ENCODE assay signal across 7 mouse cellular contexts in the genomic region with DNA sequence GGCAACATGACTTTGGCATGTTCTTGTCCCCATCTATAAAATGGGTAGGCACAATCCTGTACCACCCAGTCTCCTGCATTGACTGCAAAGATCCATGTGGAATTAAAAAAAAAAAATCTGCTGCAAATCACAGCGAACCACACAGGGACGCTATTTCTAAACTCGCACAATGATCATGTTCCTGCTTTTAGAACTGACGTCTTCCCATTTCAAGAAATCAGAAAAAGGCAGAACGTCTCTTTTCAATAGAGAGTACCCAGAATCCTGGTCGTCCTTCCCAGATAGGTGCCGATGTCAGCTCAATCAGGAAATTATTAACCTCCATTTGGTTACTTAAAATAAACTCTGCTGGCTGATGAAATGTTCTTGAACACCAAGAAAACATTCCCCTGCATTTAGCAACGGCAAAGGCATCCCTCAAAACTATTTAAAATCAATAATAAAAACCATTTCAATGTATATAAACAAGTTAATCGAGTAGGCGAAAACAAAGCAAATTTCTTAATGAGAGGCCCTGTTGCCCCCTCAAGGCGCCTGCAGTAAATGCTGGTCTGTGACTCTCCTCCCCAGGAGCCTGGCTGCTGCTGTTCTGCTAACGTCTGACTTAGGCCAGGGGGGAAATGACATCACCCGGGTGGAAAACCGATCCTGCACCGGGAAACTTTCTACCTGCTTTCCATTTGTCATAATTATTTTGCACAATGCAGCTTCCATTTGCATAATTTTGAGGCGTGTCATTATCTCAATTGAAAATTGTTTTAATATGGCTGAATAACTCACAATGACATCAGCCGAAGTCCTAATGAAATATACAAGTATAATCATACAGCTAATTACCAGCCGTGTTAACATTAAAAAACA. TPM values are rescaled to one million over a fixed set of nuclear protein-coding genes. Genes with fewer than 3 reads are reported as not detected.
DNase-seq lines count a peak whose midpoint lies in the region; ATAC-seq and TF ChIP-seq lines count a peak whose summit lies in the region.

No protein-coding gene starts in this region.

- H3K36me3 ChIP-seq in embryonic facial prominence, embryonic 14.5 days (ENCODE audit: control insufficient read depth, insufficient read depth, low read length), result peaks cover 38% of the 10 kb centered on the region
- H3K36me3 ChIP-seq in heart, embryonic 16.5 days (ENCODE audit: control insufficient read depth, insufficient read depth), result peaks cover 7% of the 10 kb centered on the region; the same call in 1 of the 2 replicates
- no peaks in the 10 kb centered on the region for H3K36me3 ChIP-seq in kidney, postnatal 0 days (ENCODE audit: insufficient read depth, low read length)
- peaks cover under 1% of the 10 kb centered on the region for H3K36me3 ChIP-seq in liver, postnatal 0 days (replicated peaks; ENCODE audit: insufficient read depth, low read length)
- H3K36me3 ChIP-seq in splenic B cell, adult 2 months (ENCODE audit: control insufficient read depth, insufficient read depth, low read length, poor library complexity, severe bottlenecking), result no peaks in the 10 kb centered on the region

- no peak for ATAC-seq in embryonic facial prominence, embryonic 14.5 days (ENCODE audit: low read depth)
- ATAC-seq in heart, embryonic 16.5 days (replicated peaks; ENCODE audit: extremely low read depth, insufficient read depth, low FRiP score), result no peak
- ATAC-seq in kidney, postnatal 0 days (replicated peaks; ENCODE audit: low FRiP score, low read depth), result no peak
- ATAC-seq in liver, postnatal 0 days, result no peak

- DNase-seq in B cell, adult 2 months, result peak; percentile 48 to 49
- DNase-seq in NIH3T3 (ENCODE audit: low read depth), result peak; percentile 70
- DNase-seq in embryonic facial prominence, embryonic 14.5 days (ENCODE audit: low spot score), result peak; percentile 79
- DNase-seq in kidney, postnatal 0 days (ENCODE audit: low spot score), result peak; percentile 81
- DNase-seq in liver, postnatal 0 days, result peak; percentile 37
- DNase-seq in splenic B cell, adult 2 months (ENCODE audit: low read depth, low spot score), result peak; percentile 72

- H3K4me1 ChIP-seq in embryonic facial prominence, embryonic 14.5 days (ENCODE audit: control insufficient read depth, insufficient read depth, low read length), result peaks cover 6% of the 10 kb centered on the region
- H3K4me1 ChIP-seq in heart, embryonic 16.5 days (ENCODE audit: control insufficient read depth, insufficient read depth, low read length), result peaks cover 5% of the 10 kb centered on the region; the same call in 1 of the 2 replicates
- no peaks in the 10 kb centered on the region for H3K4me1 ChIP-seq in kidney, postnatal 0 days (replicated peaks; ENCODE audit: insufficient read depth, low read length)
- no peaks in the 10 kb centered on the region for H3K4me1 ChIP-seq in liver, postnatal 0 days (ENCODE audit: insufficient read depth)

- peak; percentile 31; the same call in 1 of the 2 replicates for TF ChIP-seq CTCF in kidney, postnatal 0 days (IDR thresholded peaks at IDR 0.05; ENCODE audit: low read depth)
- TF ChIP-seq CTCF in liver, postnatal 0 days (IDR thresholded peaks at IDR 0.05; ENCODE audit: low read depth), result peak; percentile 21; the same call in 1 of the 2 replicates

- peak overlapping the region; percentile 10; the same call in 1 of the 2 replicates for H3K9ac ChIP-seq in embryonic facial prominence, embryonic 14.5 days (ENCODE audit: low read depth, low read length)
- H3K9ac ChIP-seq in heart, embryonic 16.5 days (ENCODE audit: low read length), result peak overlapping the region; percentile 47
- no peak overlapping the region for H3K9ac ChIP-seq in kidney, postnatal 0 days (ENCODE audit: low read depth, low read length)
- H3K9ac ChIP-seq in liver, postnatal 0 days (replicated peaks), result no peak overlapping the region

- no peaks in the 10 kb centered on the region for H3K27me3 ChIP-seq in embryonic facial prominence, embryonic 14.5 days (replicated peaks; ENCODE audit: control insufficient read depth, insufficient read depth, low read length)
- no peaks in the 10 kb centered on the region for H3K27me3 ChIP-seq in heart, embryonic 16.5 days (ENCODE audit: control insufficient read depth, insufficient read depth, low read length)
- no peaks in the 10 kb centered on the region for H3K27me3 ChIP-seq in kidney, postnatal 0 days (ENCODE audit: insufficient read depth, low read length)
- H3K27me3 ChIP-seq in liver, postnatal 0 days (ENCODE audit: insufficient read depth, low read length), result no peaks in the 10 kb centered on the region
- no peaks in the 10 kb centered on the region for H3K27me3 ChIP-seq in splenic B cell, adult 2 months (ENCODE audit: control insufficient read depth, insufficient read depth, low read length, poor library complexity, severe bottlenecking)

- WGBS in embryonic facial prominence, embryonic 14.5 days, result 15% methylated on average over 18 of the region's 18 CpGs
- 24% methylated on average over 18 of the region's 18 CpGs for WGBS in heart, embryonic 16.5 days
- WGBS in kidney, postnatal 0 days, result 23% methylated on average over 18 of the region's 18 CpGs
- WGBS in liver, postnatal 0 days (ENCODE audit: insufficient replicate concordance), result 21% methylated on average over 18 of the region's 18 CpGs

- H3K4me2 ChIP-seq in embryonic facial prominence, embryonic 14.5 days (ENCODE audit: low read depth, low read length), result peak overlapping the region; percentile 87
- peak overlapping the region; percentile 90 for H3K4me2 ChIP-seq in heart, embryonic 16.5 days (ENCODE audit: low read depth, low read length)
- peak overlapping the region; percentile 90 for H3K4me2 ChIP-seq in kidney, postnatal 0 days (ENCODE audit: low read length)
- peak overlapping the region; percentile 84 for H3K4me2 ChIP-seq in liver, postnatal 0 days (ENCODE audit: low read depth, low read length)

- H3K9me3 ChIP-seq in embryonic facial prominence, embryonic 14.5 days (ENCODE audit: control insufficient read depth, low read length), result no peaks in the 10 kb centered on the region
- no peaks in the 10 kb centered on the region for H3K9me3 ChIP-seq in heart, embryonic 16.5 days (replicated peaks; ENCODE audit: control insufficient read depth, low read length)
- H3K9me3 ChIP-seq in kidney, postnatal 0 days (replicated peaks; ENCODE audit: low read length), result no peaks in the 10 kb centered on the region
- H3K9me3 ChIP-seq in liver, postnatal 0 days (ENCODE audit: low read length), result no peaks in the 10 kb centered on the region

- peak overlapping the region; percentile 93 for H3K27ac ChIP-seq in embryonic facial prominence, embryonic 14.5 days (replicated peaks; ENCODE audit: low read depth, low read length)
- H3K27ac ChIP-seq in heart, embryonic 16.5 days (ENCODE audit: low read length), result peak overlapping the region; percentile 67
- H3K27ac ChIP-seq in kidney, postnatal 0 days, result peak overlapping the region; percentile 5; the same call in 1 of the 2 replicates
- peak overlapping the region; percentile 64 for H3K27ac ChIP-seq in liver, postnatal 0 days (ENCODE audit: low read depth)

- TF ChIP-seq EP300 in liver, postnatal 0 days (IDR thresholded peaks at IDR 0.05; ENCODE audit: low read depth), result no peak

- H3K4me3 ChIP-seq in embryonic facial prominence, embryonic 14.5 days (ENCODE audit: low read depth, low read length), result peak overlapping the region; percentile 71
- H3K4me3 ChIP-seq in heart, embryonic 16.5 days (ENCODE audit: low read length), result peak overlapping the region; percentile 27
- H3K4me3 ChIP-seq in kidney, postnatal 0 days (replicated peaks; ENCODE audit: low read depth, low read length), result peak overlapping the region; percentile 48; the same call in 1 of the 2 replicates
- no peak overlapping the region for H3K4me3 ChIP-seq in liver, postnatal 0 days (ENCODE audit: low read depth, low read length)

RNA-seq across cellular contexts. Expression of a gene that starts 3.4 kb away (rescaled TPM):
- polyA plus RNA-seq in embryonic facial prominence, embryonic 14.5 days (2014; fragmentation: Nextera tagmentation; extraction: Ambion mirVana), result 34.4 and 34.6 TPM in 2 replicates
- 19.5 and 19.6 TPM in 2 replicates for polyA plus RNA-seq in heart, embryonic 16.5 days (2015; fragmentation: Nextera tagmentation; extraction: Ambion mirVana)
- 30.3 and 31.1 TPM in 2 replicates for polyA plus RNA-seq in kidney, postnatal 0 days (2015; fragmentation: Nextera tagmentation; extraction: Ambion mirVana)
- polyA plus RNA-seq in liver, postnatal 0 days (2015; fragmentation: Nextera tagmentation; extraction: Ambion mirVana), result 8.1 and 12.2 TPM in 2 replicates

Comparison
In these comparisons a context has a peak if more than half of its experiments do, and no peak if none do; other contexts are left out.
1. H3K27ac ChIP-seq: peak in every context shown above with its lines; median percentile 93 in embryonic facial prominence, embryonic 14.5 days; 67 in heart, embryonic 16.5 days; 64 in liver, postnatal 0 days; 5 in kidney, postnatal 0 days.
2. H3K9ac ChIP-seq: peak in embryonic facial prominence, embryonic 14.5 days (single experiment) and heart, embryonic 16.5 days (single experiment); none in kidney, postnatal 0 days (single experiment) and liver, postnatal 0 days (single experiment).
3. Peak in every context shown above with its lines, with median percentiles within 50 percentile points of each other: DNase-seq and H3K4me2 ChIP-seq.